Mouse (Mus musculus) neural tube, embryonic 12.5 days (tissue): Measurements from ENCODE around the gene Agfg2. TPM values are rescaled to one million over a fixed set of nuclear protein-coding genes. Genes with fewer than 3 reads are reported as not detected.

ENCODE experiments used
- ATAC-seq: fragments of 200-750 bp; cut with Nextera tagmentation; 2 replicates; pipeline ENCODE4 v1.8.0; 2017; ENCODE audit warnings: low read depth, mild to moderate bottlenecking, moderate TSS enrichment, moderate library complexity; ENCODE audit not compliant: low FRiP score
- H3K27ac ChIP-seq: fragments of 300-500 bp; sonication (generic); 2 replicates; pipeline ENCODE4 v1.5.1; 2016
- H3K27me3 ChIP-seq: fragments of 300-500 bp; sonication (generic); replicated peaks from 2 replicates; pipeline ENCODE4 v1.6.1; 2016; ENCODE audit warnings: mild to moderate bottlenecking
- H3K36me3 ChIP-seq: fragments of 300-500 bp; sonication (generic); 2 replicates; pipeline ENCODE4 v1.6.1; 2016; ENCODE audit warnings: mild to moderate bottlenecking
- H3K4me1 ChIP-seq: fragments of 300-500 bp; sonication (generic); 2 replicates; pipeline ENCODE4 v1.6.1; 2016
- H3K4me2 ChIP-seq: fragments of 300-500 bp; sonication (generic); replicated peaks from 2 replicates; pipeline ENCODE4 v1.6.1; 2016; ENCODE audit warnings: mild to moderate bottlenecking
- H3K4me3 ChIP-seq: fragments of 300-500 bp; sonication (generic); 2 replicates; pipeline ENCODE4 v1.5.1; 2016
- H3K9ac ChIP-seq: fragments of 300-500 bp; sonication (generic); 2 replicates; pipeline ENCODE4 v1.6.1; 2016; ENCODE audit warnings: mild to moderate bottlenecking
- H3K9me3 ChIP-seq: fragments of 300-500 bp; sonication (generic); 2 replicates; pipeline ENCODE4 v1.6.1; 2016; ENCODE audit warnings: mild to moderate bottlenecking
- WGBS: fragments of 180-500 bp; shearing (Covaris S2); methylation state at CpG from one replicate; pipeline ENCODE4 v1.1.7; 2016; 5-methylcytosine and 5-hydroxymethylcytosine counted together
- polyA plus RNA-seq: library from polyadenylated mRNA; unstranded; fragments of >200 nt; fragmentation: Nextera tagmentation; extraction: Ambion mirVana; gene quantifications from 2 replicates; pipeline ENCODE4 v1.2.1, GENCODE M21; 2016

Gene Agfg2
- polyA plus RNA-seq, 1 experiment from 2014 or later = 20.8 TPM

DNA sequence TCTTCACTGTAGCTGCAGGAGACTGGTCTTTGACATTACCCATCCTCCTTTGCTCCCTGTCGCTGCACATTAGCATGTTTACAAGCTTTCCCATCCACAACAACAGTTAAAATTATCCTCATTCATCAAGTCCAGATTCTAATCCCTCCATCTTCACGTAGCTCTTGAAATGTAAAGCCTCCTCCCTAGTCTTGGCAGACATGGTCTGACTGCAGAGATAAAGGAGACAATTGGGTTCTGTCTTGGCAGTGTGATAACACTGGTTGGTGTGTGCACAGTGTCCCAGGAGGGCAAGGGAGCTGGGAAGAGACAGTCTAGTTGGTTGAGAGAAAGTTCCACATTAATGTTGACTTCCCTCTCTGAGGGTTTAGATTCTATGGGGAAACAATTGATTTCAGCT is 15.3 kb upstream of the Agfg2 start:
- Histone ChIP-seq H3K27ac (no peak overlapping the region), H3K4me1 (no peaks in the 10 kb centered on the region), H3K36me3 (no peaks in the 10 kb centered on the region), H3K9me3 (no peaks in the 10 kb centered on the region; the same call in 1 of the 2 replicates), H3K4me2 (no peak overlapping the region), H3K9ac (no peak overlapping the region), H3K27me3 (no peaks in the 10 kb centered on the region), H3K4me3 (no peak overlapping the region)
- WGBS = 83% methylated on average over 2 of the region's 2 CpGs
- ATAC-seq = no peak

DNA sequence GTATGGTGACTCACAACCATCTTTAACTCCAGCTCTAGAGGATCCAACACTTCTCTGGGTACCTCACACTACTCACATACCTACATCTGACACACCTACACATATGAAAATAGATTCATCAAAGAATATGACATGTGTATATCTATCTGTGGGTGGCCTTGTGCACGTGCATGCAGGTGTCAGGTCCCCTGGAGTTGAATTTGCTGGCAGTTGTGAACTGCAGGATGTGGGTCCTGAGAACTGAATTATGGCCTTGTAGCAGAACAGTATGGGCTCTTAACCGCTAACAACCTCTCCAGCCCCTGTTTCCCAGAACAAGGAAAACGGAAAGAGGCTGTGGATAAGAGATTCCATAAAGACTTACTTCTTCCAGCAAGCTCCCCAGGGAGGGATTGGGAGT is 14.6 kb upstream of the Agfg2 start:
- H3K27ac ChIP-seq = no peak overlapping the region
- H3K4me3 ChIP-seq = no peak overlapping the region
- H3K9ac ChIP-seq = no peak overlapping the region
- 75% methylated on average over 3 of the region's 3 CpGs for WGBS
- H3K4me1 ChIP-seq = no peaks in the 10 kb centered on the region
- H3K9me3 ChIP-seq = no peaks in the 10 kb centered on the region; the same call in 1 of the 2 replicates
- no peak for ATAC-seq
- no peaks in the 10 kb centered on the region for H3K36me3 ChIP-seq
- no peaks in the 10 kb centered on the region for H3K27me3 ChIP-seq
- no peak overlapping the region for H3K4me2 ChIP-seq

DNA sequence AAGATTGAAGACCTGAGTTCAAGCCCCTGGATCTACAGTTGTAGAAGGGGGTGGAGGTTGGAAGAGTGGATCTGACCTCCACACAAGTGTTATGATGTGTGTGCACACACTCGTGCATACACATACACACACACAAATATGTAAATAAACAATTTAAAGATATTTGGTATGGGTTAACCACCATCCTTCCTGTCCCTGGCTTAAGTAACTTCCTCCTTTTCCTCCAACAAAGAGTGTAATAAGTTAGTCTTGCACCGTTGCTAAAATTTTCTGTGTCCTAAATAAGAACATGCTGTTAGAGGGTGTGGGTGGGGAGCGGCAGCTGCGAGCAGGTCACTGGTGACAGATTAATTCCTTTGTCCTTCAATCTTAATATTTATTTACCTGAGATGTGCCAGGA is 11.4 kb upstream of the Agfg2 start:
- H3K36me3 ChIP-seq = no peaks in the 10 kb centered on the region
- H3K27ac ChIP-seq = no peak overlapping the region
- H3K4me2 ChIP-seq = no peak overlapping the region
- 91% methylated on average over 4 of the region's 4 CpGs for WGBS
- no peak for ATAC-seq
- H3K9ac ChIP-seq = no peak overlapping the region
- no peaks in the 10 kb centered on the region for H3K9me3 ChIP-seq
- no peak overlapping the region for H3K4me3 ChIP-seq
- H3K27me3 ChIP-seq = no peaks in the 10 kb centered on the region
- H3K4me1 ChIP-seq = no peaks in the 10 kb centered on the region

DNA sequence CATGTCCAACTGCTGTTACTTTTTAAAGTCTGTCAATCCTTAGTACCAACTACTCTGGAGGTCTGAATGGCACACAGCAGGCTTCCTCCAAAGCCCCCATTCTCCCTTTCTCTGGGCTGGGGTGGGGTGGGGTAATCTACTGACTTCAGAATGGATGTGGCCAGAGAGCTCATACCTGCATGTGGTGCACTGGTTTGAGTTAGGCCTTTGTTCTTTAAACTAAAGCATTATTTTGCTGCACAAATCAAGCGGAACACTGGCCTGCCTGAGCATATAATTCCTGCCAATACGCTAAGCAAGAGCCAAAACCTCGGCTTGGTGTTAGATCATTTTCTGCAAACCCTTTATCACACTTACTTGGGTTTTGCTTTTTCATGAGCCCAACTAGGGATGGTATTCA is 10.3 kb upstream of the Agfg2 start:
- no peak for ATAC-seq
- no peak overlapping the region for H3K9ac ChIP-seq
- no peak overlapping the region for H3K4me3 ChIP-seq
- H3K9me3 ChIP-seq = no peaks in the 10 kb centered on the region
- H3K27me3 ChIP-seq = no peaks in the 10 kb centered on the region
- no peaks in the 10 kb centered on the region for H3K36me3 ChIP-seq
- WGBS = 55% methylated on average over 3 of the region's 3 CpGs
- H3K4me2 ChIP-seq = no peak overlapping the region
- no peaks in the 10 kb centered on the region for H3K4me1 ChIP-seq
- no peak overlapping the region for H3K27ac ChIP-seq

DNA sequence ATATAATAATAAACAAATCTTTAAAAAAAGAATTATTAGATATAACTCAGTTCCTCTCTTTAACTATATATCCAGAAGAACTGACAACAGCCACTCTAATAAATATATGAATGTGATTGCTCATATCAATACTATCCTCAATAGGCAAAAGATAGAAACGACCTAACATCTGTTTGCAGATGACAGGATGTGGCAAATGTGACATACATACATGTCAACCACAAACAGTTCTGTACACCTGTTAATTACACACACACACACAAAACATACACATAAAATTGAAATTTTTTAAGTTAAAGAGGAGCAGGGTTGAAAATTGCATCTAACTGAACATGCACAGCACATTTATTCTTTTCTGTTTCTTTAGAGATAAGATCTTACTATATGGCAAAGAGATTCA is 7.4 kb upstream of the Agfg2 start:
- H3K9me3 ChIP-seq = no peaks in the 10 kb centered on the region
- H3K4me1 ChIP-seq = no peaks in the 10 kb centered on the region
- H3K36me3 ChIP-seq = no peaks in the 10 kb centered on the region
- ATAC-seq = no peak
- H3K27ac ChIP-seq = no peak overlapping the region
- WGBS = 79% methylated on average over 1 of the region's 1 CpGs
- H3K4me2 ChIP-seq = no peak overlapping the region
- H3K9ac ChIP-seq = no peak overlapping the region
- H3K4me3 ChIP-seq = no peak overlapping the region
- H3K27me3 ChIP-seq = no peaks in the 10 kb centered on the region

DNA sequence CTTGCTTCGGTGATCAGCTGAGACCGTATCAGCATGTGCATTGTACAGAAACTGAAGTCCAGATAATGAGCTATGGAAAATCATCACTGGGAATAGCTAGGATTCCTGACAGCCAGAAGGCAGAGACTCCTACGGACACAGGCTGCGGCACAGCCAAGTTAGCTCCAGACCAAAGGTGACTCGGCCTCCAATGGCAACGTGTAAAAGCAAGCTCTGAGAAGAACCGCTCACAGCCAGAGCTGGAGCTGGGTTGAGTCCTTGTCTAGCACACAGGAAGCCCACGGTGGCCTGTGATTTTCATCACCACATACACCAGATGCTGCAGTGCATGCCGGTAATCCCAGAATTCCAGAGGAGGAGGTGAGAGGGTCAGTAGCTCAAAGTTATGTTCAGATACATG is 6.0 kb upstream of the Agfg2 start:
- ATAC-seq = no peak
- H3K4me2 ChIP-seq = no peak overlapping the region
- 64% methylated on average over 9 of the region's 9 CpGs for WGBS

DNA sequence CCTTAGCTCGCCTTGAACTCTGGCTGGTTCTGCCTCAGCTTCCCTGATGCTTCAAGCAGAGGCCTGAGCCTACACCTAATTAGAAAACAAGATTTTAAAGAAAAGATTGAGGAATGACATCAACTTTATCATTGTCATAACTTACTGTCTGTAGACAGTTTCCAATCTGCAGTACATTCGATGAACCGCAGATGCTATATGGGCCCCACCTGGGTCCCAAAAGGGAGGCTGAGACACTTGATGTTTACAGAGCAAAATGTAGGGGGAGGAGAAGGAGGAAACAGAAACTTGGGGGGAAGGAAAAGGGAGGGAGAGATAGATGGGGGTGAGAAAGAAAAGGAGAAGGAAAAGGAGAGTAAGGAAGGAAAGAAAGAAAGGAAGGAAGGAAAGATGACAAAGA is 5.4 kb upstream of the Agfg2 start:
- no peaks in the 10 kb centered on the region for H3K36me3 ChIP-seq
- no peak overlapping the region for H3K9ac ChIP-seq
- H3K27ac ChIP-seq = no peak overlapping the region
- H3K4me1 ChIP-seq = no peaks in the 10 kb centered on the region
- no peak overlapping the region for H3K4me2 ChIP-seq
- H3K9me3 ChIP-seq = no peaks in the 10 kb centered on the region
- no peaks in the 10 kb centered on the region for H3K27me3 ChIP-seq
- 89% methylated on average over 3 of the region's 3 CpGs for WGBS
- H3K4me3 ChIP-seq = no peak overlapping the region
- ATAC-seq = no peak

More for the DNA sequence above, 6.0 kb upstream of the Agfg2 start:
- Histone ChIP-seq H3K27me3 (no peaks in the 10 kb centered on the region), H3K4me3 (no peak overlapping the region), H3K4me1 (no peaks in the 10 kb centered on the region), H3K27ac (no peak overlapping the region), H3K9me3 (no peaks in the 10 kb centered on the region), H3K36me3 (no peaks in the 10 kb centered on the region), H3K9ac (no peak overlapping the region)

DNA sequence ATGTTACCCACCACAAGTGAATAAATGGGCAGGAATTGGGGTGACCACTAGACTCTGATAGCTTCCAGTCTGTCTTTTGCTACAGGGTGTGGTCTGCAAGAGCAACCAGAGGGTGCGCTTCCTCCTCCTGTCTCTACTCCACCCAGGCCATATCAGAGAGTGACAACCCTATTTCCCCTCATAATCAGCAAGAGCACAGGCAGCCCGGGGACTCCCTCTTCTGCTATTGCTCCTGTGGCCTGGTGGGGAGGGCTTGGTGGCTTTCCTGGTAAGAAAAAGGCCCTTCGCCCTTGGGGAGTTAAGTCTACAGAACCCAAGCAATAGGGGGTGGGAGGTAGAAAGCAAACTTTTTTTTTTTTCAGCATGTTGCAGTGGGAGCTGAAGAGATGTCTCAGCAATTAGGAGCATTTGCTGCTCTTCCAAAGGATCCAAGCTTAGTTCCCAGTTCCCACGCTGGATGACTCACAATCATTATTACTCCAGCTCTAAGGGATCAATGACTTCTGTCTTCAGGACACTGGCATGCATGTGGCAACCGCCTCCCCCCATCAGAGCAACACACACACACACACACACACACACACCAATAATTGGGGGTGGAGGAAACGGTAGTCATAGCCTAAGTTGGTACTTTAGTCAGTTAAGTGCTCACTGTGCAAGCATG is 1.7 kb upstream of the Agfg2 start:
- H3K4me2 ChIP-seq = no peak overlapping the region
- H3K4me1 ChIP-seq = peaks cover 14% of the 10 kb centered on the region
- H3K4me3 ChIP-seq = no peak overlapping the region
- H3K36me3 ChIP-seq = no peaks in the 10 kb centered on the region
- WGBS = 78% methylated on average over 6 of the region's 6 CpGs
- H3K27ac ChIP-seq = no peak overlapping the region
- no peaks in the 10 kb centered on the region for H3K27me3 ChIP-seq
- H3K9me3 ChIP-seq = no peaks in the 10 kb centered on the region
- no peak overlapping the region for H3K9ac ChIP-seq
- ATAC-seq = no peak

DNA sequence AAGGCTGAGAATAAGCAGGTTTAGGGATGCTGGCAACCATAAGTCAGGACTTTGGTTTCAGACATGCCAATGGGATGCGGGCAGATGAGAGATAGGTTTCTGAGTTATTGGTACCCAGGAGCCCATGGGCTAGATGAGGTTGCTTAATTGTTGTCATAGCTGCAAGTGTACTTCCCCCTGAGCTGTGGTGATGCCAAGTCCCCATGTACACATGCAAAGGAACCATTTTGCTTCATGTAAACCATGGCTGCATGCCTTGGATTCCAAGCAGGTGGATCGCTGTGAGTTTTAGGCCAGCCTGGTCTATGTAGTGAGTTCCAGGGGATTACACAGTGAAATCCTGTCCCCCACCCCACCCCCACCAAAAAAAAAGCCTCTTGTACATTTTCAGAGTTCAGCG is 1.1 kb upstream of the Agfg2 start:
- 96% methylated on average over 3 of the region's 3 CpGs for WGBS
- Histone ChIP-seq H3K27me3 (no peaks in the 10 kb centered on the region), H3K36me3 (no peaks in the 10 kb centered on the region), H3K4me2 (0 out of 2 replicates have a peak overlapping the region, but pooled peaks have one; percentile 95), H3K4me1 (peaks cover 14% of the 10 kb centered on the region), H3K9me3 (no peaks in the 10 kb centered on the region), H3K4me3 (no peak overlapping the region), H3K27ac (no peak overlapping the region), H3K9ac (no peak overlapping the region)
- no peak for ATAC-seq

DNA sequence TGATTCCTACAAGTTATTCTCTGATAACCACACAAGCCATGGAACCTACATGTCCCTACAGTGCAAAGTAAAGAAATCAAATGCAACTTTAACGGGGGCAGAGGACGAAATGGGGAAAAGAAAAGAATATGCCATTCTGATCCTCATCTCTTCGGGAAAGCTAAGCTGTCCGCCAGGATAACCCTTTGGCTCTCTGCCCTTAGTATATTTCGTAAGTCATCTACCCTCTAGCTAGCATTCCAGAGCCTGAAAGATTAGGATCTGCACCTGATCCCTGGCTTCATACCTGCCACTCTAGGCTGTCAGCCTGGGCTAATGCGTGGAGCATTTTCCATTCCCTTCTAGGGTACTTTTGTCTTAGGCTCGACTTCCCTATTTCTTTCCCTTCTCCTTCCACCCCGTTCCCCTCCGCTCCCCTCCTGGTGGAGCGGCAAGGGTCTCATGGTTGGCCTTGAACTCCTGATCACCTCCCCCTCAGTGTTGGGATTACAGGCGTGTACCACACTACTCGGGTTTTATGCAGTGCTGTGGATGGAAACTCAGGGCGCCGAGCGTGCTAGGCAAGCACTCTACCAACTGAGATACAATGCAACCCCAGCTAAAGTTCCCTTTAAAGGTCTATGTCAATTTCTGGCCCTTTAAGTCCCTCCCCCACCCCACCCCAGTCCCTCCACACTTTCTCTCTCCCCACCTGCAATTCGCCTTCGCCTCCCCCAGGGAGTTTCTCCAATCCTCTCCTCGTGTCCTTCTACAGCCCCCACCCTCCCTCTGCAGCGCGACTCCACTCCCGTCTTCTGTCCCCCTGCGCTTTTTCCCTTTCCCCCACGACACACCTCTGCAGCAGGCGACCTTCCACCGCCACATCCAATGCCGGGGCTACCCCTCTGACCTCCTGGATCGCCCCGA is 885 bp downstream of the Agfg2 start:
- 18% methylated on average over 28 of the region's 28 CpGs for WGBS
- ATAC-seq = peak; percentile 11; the same call in 1 of the 2 replicates
- peak overlapping the region; percentile 67 for H3K9ac ChIP-seq
- H3K9me3 ChIP-seq = no peaks in the 10 kb centered on the region
- H3K4me3 ChIP-seq = peak overlapping the region; percentile 70
- H3K4me2 ChIP-seq = peak overlapping the region; percentile 95
- H3K4me1 ChIP-seq = peaks cover 14% of the 10 kb centered on the region
- no peaks in the 10 kb centered on the region for H3K36me3 ChIP-seq
- no peaks in the 10 kb centered on the region for H3K27me3 ChIP-seq
- 0 out of 2 replicates have a peak overlapping the region, but pooled peaks have one; percentile 26 for H3K27ac ChIP-seq

DNA sequence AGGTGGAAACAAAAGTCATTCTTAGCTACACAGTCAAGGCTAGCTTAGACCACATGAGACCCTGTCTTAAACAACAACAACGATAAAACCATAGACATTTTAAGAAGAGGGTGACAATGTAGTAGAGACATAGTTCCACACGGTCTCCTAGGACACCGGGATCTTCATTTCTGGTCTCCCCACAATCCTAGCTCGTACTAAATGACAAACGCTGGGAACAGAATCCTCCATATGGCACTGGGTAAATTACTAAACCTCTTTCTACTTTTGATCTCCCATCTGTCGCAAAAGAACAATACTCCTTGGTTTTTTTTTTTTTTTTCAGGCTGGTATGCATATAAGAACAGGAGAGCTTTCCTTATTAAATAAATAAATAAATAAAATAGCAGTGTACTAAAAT is 2.0 kb downstream of the Agfg2 start:
- H3K4me1 ChIP-seq = peaks cover 14% of the 10 kb centered on the region
- H3K9ac ChIP-seq = no peak overlapping the region
- H3K27ac ChIP-seq = no peak overlapping the region
- WGBS = 84% methylated on average over 6 of the region's 6 CpGs
- H3K4me2 ChIP-seq = peak overlapping the region; percentile 15; the same call in 1 of the 2 replicates
- no peak overlapping the region for H3K4me3 ChIP-seq
- ATAC-seq = no peak
- H3K27me3 ChIP-seq = no peaks in the 10 kb centered on the region
- no peaks in the 10 kb centered on the region for H3K9me3 ChIP-seq
- H3K36me3 ChIP-seq = no peaks in the 10 kb centered on the region

DNA sequence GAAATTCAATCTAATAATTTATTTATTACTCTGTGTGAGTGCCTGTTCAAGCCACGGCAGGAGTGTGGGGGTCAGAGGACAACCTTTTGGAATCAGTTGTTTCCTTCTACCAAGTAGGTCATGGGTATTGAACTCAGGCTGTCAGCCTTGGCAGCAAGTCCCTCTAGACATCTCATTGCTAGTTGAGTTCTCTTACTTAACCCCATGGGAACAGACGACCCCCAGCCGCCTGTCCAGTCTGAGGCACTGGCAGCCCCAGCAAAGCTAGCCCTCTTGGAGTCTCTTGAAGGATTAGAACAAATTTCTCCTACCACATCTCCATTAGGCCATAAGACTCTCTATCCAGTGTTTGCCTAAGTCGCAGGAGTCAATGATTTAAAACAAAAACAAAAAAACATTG is 4.8 kb downstream of the Agfg2 start:
- Histone ChIP-seq H3K9ac (no peak overlapping the region), H3K4me1 (peaks cover 14% of the 10 kb centered on the region), H3K27ac (no peak overlapping the region), H3K4me2 (no peak overlapping the region), H3K9me3 (no peaks in the 10 kb centered on the region), H3K27me3 (no peaks in the 10 kb centered on the region), H3K36me3 (no peaks in the 10 kb centered on the region), H3K4me3 (no peak overlapping the region)
- 88% methylated on average over 4 of the region's 4 CpGs for WGBS
- ATAC-seq = no peak
